Mouse (Mus musculus): Measurements from ENCODE around the gene Itm2b.

Gene Itm2b

DNA sequence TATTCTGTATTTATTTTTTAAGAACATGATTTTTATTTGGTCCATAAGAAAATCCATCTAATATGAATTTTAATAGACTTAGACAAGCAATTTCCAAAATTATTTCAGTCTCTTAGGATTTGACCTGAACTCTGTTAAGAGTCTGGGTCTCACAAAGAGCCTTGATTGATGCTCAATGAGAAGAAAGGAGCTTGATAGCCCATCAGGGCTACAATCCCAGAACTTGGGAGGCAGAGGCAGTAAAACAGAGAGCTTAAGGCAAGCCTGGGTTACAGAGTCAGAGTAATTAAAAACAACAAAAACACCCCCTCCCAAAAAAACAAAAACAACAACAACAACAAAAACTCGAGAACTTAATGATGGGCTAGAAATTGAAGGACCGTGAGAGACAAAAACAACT lies 61.1 kb downstream of the Itm2b start:
- DNase-seq (ENCODE audit: low read depth, low spot score), result no peak

DNA sequence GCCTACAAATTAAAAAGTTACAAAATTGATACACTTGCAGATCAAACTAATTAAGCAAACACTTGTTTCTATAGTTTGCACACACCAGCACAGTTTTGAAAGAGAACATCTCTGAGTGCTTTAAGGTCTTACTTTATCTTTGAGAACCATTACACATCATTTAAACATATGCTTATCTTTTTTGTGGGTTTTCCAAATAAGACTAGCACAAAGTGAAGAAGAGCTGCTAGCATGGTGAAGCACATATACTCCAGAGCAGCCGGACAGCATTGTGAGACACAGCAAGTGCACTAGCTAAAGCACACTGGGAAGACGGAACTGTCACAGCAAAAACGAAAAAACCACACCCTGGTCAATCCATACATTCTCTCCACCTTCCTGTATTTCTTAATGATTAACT lies 62.9 kb downstream of the Itm2b start:
- DNase-seq (ENCODE audit: low read depth, low spot score), result no peak

DNA sequence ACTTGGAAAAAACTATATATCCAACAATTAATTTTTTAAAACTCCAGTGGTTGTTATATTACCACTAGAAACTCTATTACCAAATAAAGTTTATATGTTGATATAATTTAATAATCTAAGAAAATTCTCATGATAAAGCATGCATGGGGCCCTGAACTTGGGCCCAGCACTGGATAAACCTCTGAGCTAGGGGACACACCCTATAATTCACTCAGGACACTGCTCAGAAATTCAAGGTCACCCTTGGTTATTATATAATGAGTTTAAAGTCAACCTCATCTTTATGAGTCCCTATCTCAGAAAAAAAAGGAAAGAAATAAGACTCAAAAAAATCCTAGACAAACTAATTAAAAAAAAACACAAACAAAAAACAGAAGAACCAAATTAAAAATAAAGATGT lies 68.2 kb downstream of the Itm2b start:
- no peak for DNase-seq (ENCODE audit: low read depth, low spot score)

DNA sequence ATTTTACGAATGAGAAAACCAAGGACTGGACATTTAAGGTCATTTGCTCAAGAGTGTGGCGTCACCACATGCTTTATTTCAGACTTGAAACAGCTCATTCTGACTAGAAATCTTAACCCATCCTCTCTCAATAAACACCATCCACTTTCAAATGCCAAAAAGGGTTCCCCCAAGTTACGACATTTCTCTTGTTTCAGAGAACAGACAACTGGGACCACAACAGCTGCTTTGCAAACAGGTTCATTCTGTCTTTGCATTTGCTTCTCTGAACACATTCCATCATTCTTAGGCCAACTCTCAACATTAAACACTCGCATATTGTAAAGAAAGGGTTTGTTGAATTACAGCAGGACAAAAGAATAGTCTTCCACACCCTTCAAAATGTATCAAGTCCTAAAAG lies 71.2 kb downstream of the Itm2b start:
- no peak for DNase-seq (ENCODE audit: low read depth, low spot score)

DNA sequence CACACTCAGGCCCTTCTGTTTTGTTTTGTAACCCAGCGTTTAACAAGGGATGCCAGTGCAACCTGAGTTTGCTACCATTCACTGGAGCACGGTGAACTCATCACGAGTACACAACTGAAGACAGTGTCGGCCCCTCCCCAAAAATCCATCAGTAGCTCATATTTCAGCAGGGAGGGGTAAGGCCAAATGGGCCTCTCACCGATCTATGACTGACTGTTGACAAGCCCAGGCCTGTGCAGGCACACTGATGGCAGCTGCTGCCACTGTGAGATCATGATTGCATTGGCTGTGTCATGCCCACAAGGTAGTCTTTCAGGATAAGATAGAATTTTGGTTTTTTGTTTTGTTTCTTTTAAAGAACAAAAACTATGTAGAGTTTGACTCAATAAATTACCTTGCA lies 71.7 kb downstream of the Itm2b start:
- DNase-seq (ENCODE audit: low read depth, low spot score), result no peak

DNA sequence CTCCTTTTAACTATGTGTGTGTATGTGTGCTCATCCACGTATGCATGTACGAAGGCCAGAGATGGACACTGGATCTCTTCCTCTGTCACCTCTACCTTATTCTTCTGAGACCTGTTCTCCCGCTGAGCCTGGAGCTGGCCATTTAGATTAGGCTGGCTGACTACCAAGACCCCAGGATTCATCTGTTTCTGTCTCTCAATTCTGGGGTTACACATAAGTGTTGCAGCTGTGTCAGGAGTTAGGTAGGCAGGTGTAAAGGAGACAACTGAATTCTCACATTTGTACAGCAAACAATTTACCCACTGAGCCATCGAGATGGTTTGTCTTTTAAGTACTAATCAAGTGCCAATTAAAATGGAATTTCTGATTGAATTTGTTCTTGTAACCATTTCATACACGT lies 72.2 kb downstream of the Itm2b start:
- no peak for DNase-seq (ENCODE audit: low read depth, low spot score)
